In genomic region chr12:75280502-75280901, GRCm38 (mm10) we compare ENCODE assay signal across 8 mouse cellular contexts. TPM values are rescaled to one million over a fixed set of nuclear protein-coding genes. Genes with fewer than 3 reads are reported as not detected.
DNase-seq lines count a peak whose midpoint lies in the region; ATAC-seq and TF ChIP-seq lines count a peak whose summit lies in the region.

No protein-coding gene starts in this region.

- 66% methylated on average over 7 of the region's 7 CpGs for WGBS in liver, adult 2 months
- 55% methylated on average over 7 of the region's 7 CpGs for WGBS in heart, embryonic 16.5 days

- TF ChIP-seq CTCF in liver, adult 2 months (IDR thresholded peaks at IDR 0.05; ENCODE audit: low read depth, low read length): 0 out of 2 replicates have a peak, but pooled peaks have one; percentile 15

- H3K9ac ChIP-seq in liver, adult 2 months (ENCODE audit: low read depth, low read length): no peak overlapping the region
- H3K9ac ChIP-seq in heart, embryonic 16.5 days (ENCODE audit: low read length): no peak overlapping the region

- DNase-seq in adrenal gland, postnatal 14 days: peak; percentile 19
- no peak for DNase-seq in adrenal gland, adult 18-20 months (ENCODE audit: low spot score in 2 of 2)
- no peak for DNase-seq in liver, adult 2 months (ENCODE audit: extremely low read depth, low read depth, low spot score)
- DNase-seq in liver: no peak
- DNase-seq in thymus, postnatal 0 days (ENCODE audit: low spot score): peak; percentile 32
- DNase-seq in frontal cortex, postnatal 10 days (ENCODE audit: low spot score in 2 of 2): no peak
- DNase-seq in ovary, postnatal 36 days (ENCODE audit: low spot score): no peak

- H3K4me2 ChIP-seq in heart, embryonic 16.5 days (ENCODE audit: low read depth, low read length): no peak overlapping the region

- 0 out of 2 replicates have a peak, but pooled peaks have one; percentile 31 for ATAC-seq in heart, embryonic 16.5 days (replicated peaks; ENCODE audit: extremely low read depth, insufficient read depth, low FRiP score)

- H3K4me3 ChIP-seq in liver, adult 2 months (ENCODE audit: insufficient read depth, low read depth, low read length): no peak overlapping the region
- H3K4me3 ChIP-seq in heart, embryonic 16.5 days (ENCODE audit: low read length): no peak overlapping the region

- no peaks in the 10 kb centered on the region for H3K9me3 ChIP-seq in heart, embryonic 16.5 days (replicated peaks; ENCODE audit: control insufficient read depth, low read length)

- no peaks in the 10 kb centered on the region for H3K27me3 ChIP-seq in liver, adult 2 months (ENCODE audit: control insufficient read depth, insufficient read depth, low read length)
- H3K27me3 ChIP-seq in heart, embryonic 16.5 days (ENCODE audit: control insufficient read depth, insufficient read depth, low read length): no peaks in the 10 kb centered on the region; the same call in 1 of the 2 replicates

- no peaks in the 10 kb centered on the region for H3K79me2 ChIP-seq in liver, adult 2 months (ENCODE audit: control insufficient read depth, insufficient read depth, low read length)

- TF ChIP-seq POLR2A in liver, adult 2 months (IDR thresholded peaks at IDR 0.05; ENCODE audit: extremely low read depth, insufficient read depth, low read length): no peak

- H3K4me1 ChIP-seq in liver, adult 2 months (ENCODE audit: control insufficient read depth, insufficient read depth, low read length): no peaks in the 10 kb centered on the region
- H3K4me1 ChIP-seq in heart, embryonic 16.5 days (ENCODE audit: control insufficient read depth, insufficient read depth, low read length): peaks cover 10% of the 10 kb centered on the region

- no peak overlapping the region for H3K27ac ChIP-seq in liver, adult 2 months (replicated peaks; ENCODE audit: insufficient read depth, low read depth, low read length)
- no peak overlapping the region for H3K27ac ChIP-seq in heart, embryonic 16.5 days (ENCODE audit: low read length)

- H3K36me3 ChIP-seq in liver, adult 2 months (ENCODE audit: control insufficient read depth, insufficient read depth, low read length): no peaks in the 10 kb centered on the region
- no peaks in the 10 kb centered on the region for H3K36me3 ChIP-seq in heart, embryonic 16.5 days (ENCODE audit: control insufficient read depth, insufficient read depth)

RNA-seq across cellular contexts. Expression of gene Rhoj, which starts 27.6 kb away (rescaled TPM):
- total RNA-seq in adrenal gland, postnatal 14 days (2021): 23.1 and 26.7 TPM in 2 replicates
- 10 to 100 TPM; 12.1 to 19.9 TPM for total RNA-seq in adrenal gland, adult 18-20 months (2021)
- total RNA-seq in liver, adult 2 months (2014; rRNA removed): 2.8 and 4.2 TPM in 2 replicates
- 2.3 and 4.5 TPM in 2 replicates for polyA plus RNA-seq in liver, adult 2 months (2012; rRNA removed)
- polyA plus RNA-seq in heart, embryonic 16.5 days (2015; fragmentation: Nextera tagmentation; extraction: Ambion mirVana): 42.7 and 47.2 TPM in 2 replicates
- 9.0 and 10.8 TPM in 2 replicates for polyA plus RNA-seq in thymus, postnatal 0 days (2015; fragmentation: Nextera tagmentation; extraction: Ambion mirVana)

Comparison
In these comparisons a context has a peak if more than half of its experiments do, and no peak if none do; other contexts are left out.
1. DNase-seq: peak in adrenal gland, postnatal 14 days (single experiment) and thymus, postnatal 0 days (single experiment); none in adrenal gland, adult 18-20 months (0 of 2), liver, adult 2 months (single experiment), liver (single experiment), frontal cortex, postnatal 10 days (0 of 2) and ovary, postnatal 36 days (single experiment).